In the genomic region with DNA sequence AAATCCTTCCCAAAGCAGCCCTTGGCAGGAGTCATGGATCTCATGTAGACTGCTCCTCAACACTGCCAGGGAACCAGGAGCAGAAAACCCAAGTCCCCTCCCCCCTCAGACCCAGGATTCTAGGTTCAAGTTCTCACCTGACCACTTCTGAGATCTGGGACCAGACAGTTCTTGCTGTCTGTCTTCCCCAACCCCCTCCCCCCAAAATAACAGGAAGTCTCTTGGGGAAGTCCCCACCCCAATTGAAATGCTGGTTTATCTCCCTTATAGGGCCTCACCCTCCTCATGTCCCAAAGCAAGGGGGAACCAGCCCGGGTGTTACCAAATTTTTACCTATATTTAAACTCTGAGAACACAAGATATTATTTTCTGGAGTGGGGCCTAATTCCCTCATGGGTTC, we compare ENCODE assay signal across 7 mouse cellular contexts. TPM values are rescaled to one million over a fixed set of nuclear protein-coding genes. Genes with fewer than 3 reads are reported as not detected.
DNase-seq lines count a peak whose midpoint lies in the region; ATAC-seq lines count a peak whose summit lies in the region.

No protein-coding gene starts in this region.

- H3K9me3 ChIP-seq in lung, embryonic 16.5 days (ENCODE audit: control insufficient read depth, low read length): no peaks in the 10 kb centered on the region
- no peaks in the 10 kb centered on the region for H3K9me3 ChIP-seq in limb, embryonic 11.5 days (ENCODE audit: control insufficient read depth, low read length)

- no peak for DNase-seq in lung, adult 18-20 months
- no peak for DNase-seq in limb, embryonic 11.5 days (ENCODE audit: low spot score)
- peak; percentile 70 for DNase-seq in retina, postnatal 1 day
- DNase-seq in cerebellum, adult 11 months: no peak
- DNase-seq in kidney, adult 18-20 months: no peak

- no peak for ATAC-seq in lung, embryonic 16.5 days (ENCODE audit: low read depth)
- no peak for ATAC-seq in limb, embryonic 11.5 days (ENCODE audit: insufficient number of reproducible peaks, low FRiP score, low TSS enrichment, low read depth)

- H3K4me1 ChIP-seq in lung, embryonic 16.5 days (replicated peaks; ENCODE audit: control insufficient read depth, insufficient read depth, low read length): peaks cover 30% of the 10 kb centered on the region
- H3K4me1 ChIP-seq in brown adipose tissue, adult 24 weeks (ENCODE audit: control insufficient read depth, insufficient read depth, insufficient read length, low read length): no peaks in the 10 kb centered on the region
- peaks cover 15% of the 10 kb centered on the region for H3K4me1 ChIP-seq in limb, embryonic 11.5 days (ENCODE audit: control insufficient read depth, insufficient read depth, low read length)

- H3K4me3 ChIP-seq in lung, embryonic 16.5 days (ENCODE audit: low read length): peak overlapping the region; percentile 86
- H3K4me3 ChIP-seq in brown adipose tissue, adult 24 weeks (ENCODE audit: insufficient read depth, low read depth, low read length): peak overlapping the region; percentile 68
- no peak overlapping the region for H3K4me3 ChIP-seq in limb, embryonic 11.5 days (ENCODE audit: low read depth, low read length)

- 34% methylated on average over 1 of the region's 1 CpGs for WGBS in lung, embryonic 16.5 days
- 58% methylated on average over 1 of the region's 1 CpGs for WGBS in limb, embryonic 11.5 days

- H3K27ac ChIP-seq in lung, embryonic 16.5 days (ENCODE audit: low read length): peak overlapping the region; percentile 95
- H3K27ac ChIP-seq in brown adipose tissue, adult 24 weeks (replicated peaks; ENCODE audit: low read depth, low read length): peak overlapping the region; percentile 96; the same call in 1 of the 2 replicates
- no peak overlapping the region for H3K27ac ChIP-seq in limb, embryonic 11.5 days (replicated peaks; ENCODE audit: low read depth, low read length)

- H3K4me2 ChIP-seq in lung, embryonic 16.5 days (ENCODE audit: low read depth, low read length): peak overlapping the region; percentile 76; the same call in 1 of the 2 replicates
- peak overlapping the region; percentile 66; the same call in 1 of the 2 replicates for H3K4me2 ChIP-seq in limb, embryonic 11.5 days (ENCODE audit: low read depth, severe bottlenecking)

- no peaks in the 10 kb centered on the region for H3K27me3 ChIP-seq in lung, embryonic 16.5 days (ENCODE audit: control insufficient read depth, insufficient read depth, low read depth, low read length)
- no peaks in the 10 kb centered on the region for H3K27me3 ChIP-seq in limb, embryonic 11.5 days (ENCODE audit: control insufficient read depth, insufficient read depth, low read length)

- no peaks in the 10 kb centered on the region for H3K36me3 ChIP-seq in lung, embryonic 16.5 days (ENCODE audit: control insufficient read depth, insufficient read depth, low read length)
- H3K36me3 ChIP-seq in limb, embryonic 11.5 days (ENCODE audit: control insufficient read depth, insufficient read depth, low read length): no peaks in the 10 kb centered on the region

- peak overlapping the region; percentile 91 for H3K9ac ChIP-seq in lung, embryonic 16.5 days (ENCODE audit: low read length)
- peak overlapping the region; percentile 24; the same call in 1 of the 2 replicates for H3K9ac ChIP-seq in limb, embryonic 11.5 days (ENCODE audit: low read length)

RNA-seq across cellular contexts. Expression of a gene that starts 0.9 kb away (rescaled TPM):
- polyA plus RNA-seq in lung, embryonic 16.5 days (2015; fragmentation: Nextera tagmentation; extraction: Ambion mirVana): 119 and 126 TPM in 2 replicates
- 26.1 and 28.4 TPM in 2 replicates for polyA plus RNA-seq in brown adipose tissue, adult 24 weeks (2012; ENCODE audit: insufficient read depth, insufficient read length, missing spikeins)
- polyA plus RNA-seq in limb, embryonic 11.5 days (2014; fragmentation: Nextera tagmentation; extraction: Ambion mirVana): 69.9 and 84.4 TPM in 2 replicates

RNA-seq across cellular contexts. Expression of a gene that starts 4.7 kb away (rescaled TPM):
- 0.62 and 0.78 TPM in 2 replicates for polyA plus RNA-seq in lung, embryonic 16.5 days (2015; fragmentation: Nextera tagmentation; extraction: Ambion mirVana)
- 0.71 and 0.96 TPM in 2 replicates for polyA plus RNA-seq in brown adipose tissue, adult 24 weeks (2012; ENCODE audit: insufficient read depth, insufficient read length, missing spikeins)
- polyA plus RNA-seq in limb, embryonic 11.5 days (2014; fragmentation: Nextera tagmentation; extraction: Ambion mirVana): 0.30 and 0.56 TPM in 2 replicates

RNA-seq across cellular contexts. Expression of a gene that starts 17.7 kb away (rescaled TPM):
- 2,580 and 2,777 TPM in 2 replicates for polyA plus RNA-seq in lung, embryonic 16.5 days (2015; fragmentation: Nextera tagmentation; extraction: Ambion mirVana)
- 1,002 and 1,046 TPM in 2 replicates for polyA plus RNA-seq in brown adipose tissue, adult 24 weeks (2012; ENCODE audit: insufficient read depth, insufficient read length, missing spikeins)
- 2,245 and 2,332 TPM in 2 replicates for polyA plus RNA-seq in limb, embryonic 11.5 days (2014; fragmentation: Nextera tagmentation; extraction: Ambion mirVana)

RNA-seq across cellular contexts. Expression of a gene that starts 32.0 kb away (rescaled TPM):
- polyA plus RNA-seq in lung, embryonic 16.5 days (2015; fragmentation: Nextera tagmentation; extraction: Ambion mirVana): not detected in 2 replicates
- polyA plus RNA-seq in brown adipose tissue, adult 24 weeks (2012; ENCODE audit: insufficient read depth, insufficient read length, missing spikeins): not detected in 2 replicates
- polyA plus RNA-seq in limb, embryonic 11.5 days (2014; fragmentation: Nextera tagmentation; extraction: Ambion mirVana): 0.11 TPM in 1 of 2 replicates, not detected in the other

RNA-seq across cellular contexts. Expression of a gene that starts 32.1 kb away (rescaled TPM):
- polyA plus RNA-seq in lung, embryonic 16.5 days (2015; fragmentation: Nextera tagmentation; extraction: Ambion mirVana): not detected in 2 replicates
- not detected in 2 replicates for polyA plus RNA-seq in brown adipose tissue, adult 24 weeks (2012; ENCODE audit: insufficient read depth, insufficient read length, missing spikeins)
- polyA plus RNA-seq in limb, embryonic 11.5 days (2014; fragmentation: Nextera tagmentation; extraction: Ambion mirVana): not detected in 2 replicates
